Mouse (Mus musculus): Measurements from ENCODE around the gene Tep1.
"Not testable (repeated sequence)": the region's sequence is repeated elsewhere in the genome, so short reads cannot be mapped to it uniquely, and the experiment has no call there.

Gene Tep1

GRCm38 (mm10) chr14:50869889-50870804 lies at the start of gene Tep1:
TSS of gene Tep1 (minus strand) at chr14:50870560.
- DNase-seq (ENCODE audit: low spot score): peak; percentile 78

GRCm38 (mm10) chr14:50911356-50911755 lies 41.0 kb upstream of the Tep1 start:
- DNase-seq (ENCODE audit: low spot score): no peak

- DNase-seq (ENCODE audit: low spot score): no peak
Observed at GRCm38 (mm10) chr14:50908126-50908525, 37.8 kb upstream of the Tep1 start.

GRCm38 (mm10) chr14:50905327-50905726 lies 35.0 kb upstream of the Tep1 start:
- DNase-seq (ENCODE audit: low spot score): not testable (repeated sequence)

GRCm38 (mm10) chr14:50904828-50905129 lies 34.4 kb upstream of the Tep1 start:
- DNase-seq (ENCODE audit: low spot score): no peak

- no peak for DNase-seq (ENCODE audit: low spot score)
Observed at GRCm38 (mm10) chr14:50903973-50904827, 33.8 kb upstream of the Tep1 start.

GRCm38 (mm10) chr14:50897992-50898391 lies 27.6 kb upstream of the Tep1 start:
- DNase-seq (ENCODE audit: low spot score): not testable (repeated sequence)

GRCm38 (mm10) chr14:50897374-50897765 lies 27.0 kb upstream of the Tep1 start, which contains the start of gene Klhl33:
TSS of gene Klhl33 (minus strand) at chr14:50897507.
- DNase-seq (ENCODE audit: low spot score): no peak

GRCm38 (mm10) chr14:50896747-50897373 lies 26.5 kb upstream of the Tep1 start:
- DNase-seq (ENCODE audit: low spot score): no peak

- DNase-seq (ENCODE audit: low spot score): no peak
Observed at GRCm38 (mm10) chr14:50895985-50896746, 25.8 kb upstream of the Tep1 start.

- DNase-seq (ENCODE audit: low spot score): no peak
Observed at GRCm38 (mm10) chr14:50895407-50895806, 25.0 kb upstream of the Tep1 start.

- DNase-seq (ENCODE audit: low spot score): no peak
Observed at GRCm38 (mm10) chr14:50892541-50893459, 22.4 kb upstream of the Tep1 start.

- DNase-seq (ENCODE audit: low spot score): no peak
Observed at GRCm38 (mm10) chr14:50892091-50892490, 21.7 kb upstream of the Tep1 start.

- DNase-seq (ENCODE audit: low spot score): no peak
Observed at GRCm38 (mm10) chr14:50891621-50892020, 21.3 kb upstream of the Tep1 start.

- DNase-seq (ENCODE audit: low spot score): no peak
Observed at GRCm38 (mm10) chr14:50876236-50876950, 6.0 kb upstream of the Tep1 start.

GRCm38 (mm10) chr14:50875591-50876230 lies 5.4 kb upstream of the Tep1 start:
- no peak for DNase-seq (ENCODE audit: low spot score)

- DNase-seq (ENCODE audit: low spot score): no peak
Observed at GRCm38 (mm10) chr14:50875175-50875574, 4.8 kb upstream of the Tep1 start.

- DNase-seq (ENCODE audit: low spot score): no peak
Observed at GRCm38 (mm10) chr14:50871284-50871683, 924 bp upstream of the Tep1 start.

GRCm38 (mm10) chr14:50870805-50871143 lies 414 bp upstream of the Tep1 start:
- no peak for DNase-seq (ENCODE audit: low spot score)

- DNase-seq (ENCODE audit: low spot score): no peak
Observed at GRCm38 (mm10) chr14:50868656-50869055, 1.7 kb downstream of the Tep1 start.
